Mouse (Mus musculus) cerebellum, adult 9-10 months (tissue): Measurements from ENCODE around the gene H2al2a.
"Not testable (repeated sequence)": the region's sequence is repeated elsewhere in the genome, so short reads cannot be mapped to it uniquely, and the experiment has no call there.

ENCODE experiments used
- DNase-seq: peaks from one replicate; pipeline ENCODE4 v3.0.0; 2022

H2al2a gene

GRCm38 (mm10) chr2:18027448-18028139 is 30.8 kb upstream of the H2al2a start:
- DNase-seq, result peak; percentile 94

- DNase-seq, result peak; percentile 46
Measured at GRCm38 (mm10) chr2:18026116-18026947, 29.6 kb upstream of the H2al2a start.

GRCm38 (mm10) chr2:18025781-18026115 is 29.0 kb upstream of the H2al2a start:
- DNase-seq, result no peak

- no peak for DNase-seq
Measured at GRCm38 (mm10) chr2:18025116-18025515, 28.4 kb upstream of the H2al2a start.

GRCm38 (mm10) chr2:18022886-18023285 is 26.1 kb upstream of the H2al2a start:
- no peak for DNase-seq

- DNase-seq, result no peak
Measured at GRCm38 (mm10) chr2:18019122-18019521, 22.4 kb upstream of the H2al2a start.

GRCm38 (mm10) chr2:18017321-18017720 is 20.6 kb upstream of the H2al2a start:
- no peak for DNase-seq

- DNase-seq, result no peak
Measured at GRCm38 (mm10) chr2:18016639-18017038, 19.9 kb upstream of the H2al2a start.

GRCm38 (mm10) chr2:18015581-18015980 is 18.8 kb upstream of the H2al2a start:
- DNase-seq, result no peak

GRCm38 (mm10) chr2:18012866-18013265 is 16.1 kb upstream of the H2al2a start:
- DNase-seq, result no peak

- no peak for DNase-seq
Measured at GRCm38 (mm10) chr2:18011226-18011625, 14.5 kb upstream of the H2al2a start.

- DNase-seq, result no peak
Measured at GRCm38 (mm10) chr2:18005137-18005536, 8.4 kb upstream of the H2al2a start.

GRCm38 (mm10) chr2:18004286-18004685 is 7.5 kb upstream of the H2al2a start:
- DNase-seq, result no peak

GRCm38 (mm10) chr2:18002306-18002705 is 5.5 kb upstream of the H2al2a start:
- no peak for DNase-seq

- DNase-seq, result no peak
Measured at GRCm38 (mm10) chr2:17989562-17989961, 7.2 kb downstream of the H2al2a start.

GRCm38 (mm10) chr2:17989115-17989514 is 7.6 kb downstream of the H2al2a start:
- no peak for DNase-seq

- DNase-seq, result no peak
Measured at GRCm38 (mm10) chr2:17986694-17987093, 10.1 kb downstream of the H2al2a start.

- DNase-seq, result no peak
Measured at GRCm38 (mm10) chr2:17984774-17985173, 12.0 kb downstream of the H2al2a start.

- no peak for DNase-seq
Measured at GRCm38 (mm10) chr2:17982747-17983146, 14.0 kb downstream of the H2al2a start.

GRCm38 (mm10) chr2:17978706-17979105 is 18.1 kb downstream of the H2al2a start:
- DNase-seq, result no peak

- DNase-seq, result not testable (repeated sequence)
Measured at GRCm38 (mm10) chr2:17978251-17978650, 18.5 kb downstream of the H2al2a start.

- DNase-seq, result not testable (repeated sequence)
Measured at GRCm38 (mm10) chr2:17977645-17978044, 19.1 kb downstream of the H2al2a start.

GRCm38 (mm10) chr2:17975601-17976327 is 21.0 kb downstream of the H2al2a start:
- no peak for DNase-seq
